Mouse (Mus musculus) layer of hippocampus, adult 18-20 months (tissue): ENCODE results near the gene Ctdspl. TPM values are rescaled to one million over a fixed set of nuclear protein-coding genes. Genes with fewer than 3 reads are reported as not detected.

Source experiments
- DNase-seq, 2 experiments: peaks; one replicate each; pipeline ENCODE4 v3.0.0; 2022; ENCODE audit warnings: low spot score in 2 of 2
- total RNA-seq, 2 experiments: library from RNA; stranded (reverse); gene quantifications; 2 replicates each; pipeline ENCODE4 v1.2.3; 2021

Ctdspl gene
- total RNA-seq, 2 experiments from 2014 or later, result 25.1 to 27.1 TPM

- DNase-seq, result no peak
These were observed 58.6 kb downstream of the Ctdspl start for GRCm38 (mm10) chr9:118984650-118985432.

- DNase-seq, result no peak
These were observed 60.0 kb downstream of the Ctdspl start for GRCm38 (mm10) chr9:118986286-118986685.

DNA sequence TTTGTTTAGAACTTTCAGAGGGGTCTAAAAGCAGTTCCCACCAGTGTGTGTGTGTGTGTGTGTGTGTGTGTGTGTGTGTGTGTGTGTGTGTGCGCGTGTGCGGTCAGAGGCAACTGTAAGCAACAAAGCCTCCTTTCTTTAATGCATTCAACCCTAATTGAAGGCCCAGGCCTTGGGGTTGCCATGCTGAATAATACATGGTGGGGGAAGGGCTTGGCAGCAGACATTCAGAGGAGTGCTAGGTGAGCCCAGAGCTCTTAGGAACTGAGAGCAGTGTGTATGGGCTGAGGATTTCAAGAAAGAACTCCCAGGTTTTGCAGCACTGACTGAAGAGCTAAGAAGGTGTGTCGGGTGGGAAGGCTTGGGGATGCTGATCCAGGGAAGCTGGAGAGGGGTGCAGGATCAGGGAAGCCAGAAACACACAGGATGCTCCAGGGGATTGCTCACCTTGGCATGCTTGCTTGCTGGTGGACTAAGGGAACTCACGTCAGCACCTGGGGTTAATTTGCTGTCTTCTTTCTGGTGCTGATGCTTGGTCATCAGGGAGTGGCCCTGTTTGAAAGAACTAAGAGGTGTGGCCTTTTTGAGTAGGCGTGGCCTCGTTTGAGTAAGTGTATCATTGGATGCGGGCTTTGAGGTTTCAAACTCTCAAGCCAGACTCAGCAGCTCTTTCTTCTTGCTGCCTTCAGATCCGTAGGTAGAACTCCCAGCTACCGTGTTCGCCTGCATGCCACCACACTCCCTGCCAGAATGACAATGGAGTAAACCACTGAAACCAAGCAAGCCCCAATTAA, 62.7 kb downstream of the Ctdspl start:
- DNase-seq, result no peak

- DNase-seq, result no peak
These were observed 64.2 kb downstream of the Ctdspl start for GRCm38 (mm10) chr9:118990490-118990889.

DNA sequence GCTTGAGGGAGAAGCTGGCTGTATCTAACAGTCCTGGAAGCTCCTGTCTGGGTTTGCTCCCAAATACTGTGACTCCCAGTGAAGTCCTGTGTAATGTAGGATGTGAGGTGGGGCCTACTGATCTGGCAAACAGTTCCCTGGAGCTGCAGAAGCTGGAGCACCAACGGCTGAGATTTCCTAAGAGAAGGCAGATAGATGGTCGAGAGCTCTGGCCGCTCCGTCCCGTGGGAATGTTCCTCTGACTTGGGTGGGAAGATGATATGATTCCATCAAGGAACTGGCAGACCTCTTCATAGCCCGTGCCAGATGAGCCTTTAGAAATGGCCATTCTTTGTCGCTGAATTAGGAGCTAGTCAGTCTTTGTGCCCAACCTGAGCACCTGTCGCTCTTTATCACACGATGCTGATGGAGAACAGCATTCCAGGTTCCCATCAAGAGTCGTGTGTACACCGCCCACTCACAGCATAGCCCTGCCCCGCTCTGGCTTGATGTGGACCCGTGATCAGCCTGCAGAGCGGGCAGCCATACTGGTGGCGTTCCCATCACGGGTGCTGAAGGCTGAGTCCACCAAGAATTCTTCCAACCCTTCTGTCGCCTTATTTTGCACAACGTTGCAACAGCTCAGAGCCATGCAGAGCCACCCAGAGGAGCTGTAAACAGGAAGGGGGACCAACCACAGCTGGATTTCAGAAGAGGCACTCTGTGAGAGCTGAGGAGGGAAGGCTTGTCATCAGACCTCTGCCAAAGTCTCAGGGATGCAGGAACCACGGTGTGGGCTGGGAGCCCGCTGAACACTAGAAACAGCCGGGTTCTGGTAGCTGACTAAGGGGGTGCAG, 65.7 kb downstream of the Ctdspl start:
- DNase-seq, result no peak

DNA sequence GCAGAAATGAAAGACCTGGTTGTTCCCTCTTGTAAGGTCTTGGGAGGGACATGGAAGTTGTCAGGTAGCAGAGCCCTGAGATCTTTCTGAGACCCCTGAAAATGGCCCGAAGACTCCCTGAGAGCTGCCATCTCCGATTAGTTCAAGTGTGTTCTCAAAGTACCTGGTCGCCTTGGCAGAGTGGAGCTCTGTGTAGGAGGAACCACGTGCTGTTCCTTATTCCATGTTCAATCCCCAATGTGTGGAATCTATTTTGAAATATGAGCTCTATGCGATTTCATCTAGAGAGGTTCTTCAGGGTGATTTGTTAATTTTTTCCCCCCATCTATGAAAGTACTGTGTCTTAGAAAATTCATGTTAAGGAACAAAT, 66.3 kb downstream of the Ctdspl start:
- peak in 1 of 2 experiments; percentile 57 for DNase-seq

DNA sequence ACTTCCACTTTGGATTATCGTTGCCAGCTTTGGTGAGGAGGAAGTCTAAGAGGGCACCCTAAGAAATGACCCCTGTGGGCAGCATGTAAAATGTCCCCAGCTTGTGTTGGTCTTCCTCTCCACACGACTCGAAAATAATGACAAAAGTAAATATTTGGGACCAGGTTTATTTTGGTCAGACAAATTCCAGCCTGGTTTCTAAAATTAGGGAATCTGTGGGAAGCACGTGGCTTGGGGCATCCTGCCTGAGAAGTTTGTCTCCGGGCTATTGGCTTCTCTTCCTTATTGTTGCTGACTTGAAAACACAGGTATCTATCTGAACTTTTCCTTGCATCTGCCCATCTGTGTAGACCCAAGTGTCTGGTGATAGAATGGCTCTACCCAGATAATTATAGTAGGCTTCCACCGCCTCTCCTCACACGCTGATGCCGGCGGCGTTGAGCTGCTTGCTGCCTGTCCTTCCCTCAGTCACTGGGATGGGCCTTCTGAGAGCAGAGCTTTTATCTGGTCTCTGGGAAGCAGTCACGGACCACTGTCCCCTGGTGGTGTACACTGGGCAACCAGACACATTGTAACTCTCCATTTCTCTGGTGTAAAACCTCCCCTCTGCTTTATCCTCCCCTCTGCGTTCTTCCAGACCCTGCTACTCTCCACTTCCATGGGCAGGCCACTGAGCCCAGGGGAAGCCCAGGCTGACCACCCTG, 68.4 kb downstream of the Ctdspl start:
- DNase-seq, result no peak

GRCm38 (mm10) chr9:118995539-118995938, 69.3 kb downstream of the Ctdspl start:
- no peak for DNase-seq

DNA sequence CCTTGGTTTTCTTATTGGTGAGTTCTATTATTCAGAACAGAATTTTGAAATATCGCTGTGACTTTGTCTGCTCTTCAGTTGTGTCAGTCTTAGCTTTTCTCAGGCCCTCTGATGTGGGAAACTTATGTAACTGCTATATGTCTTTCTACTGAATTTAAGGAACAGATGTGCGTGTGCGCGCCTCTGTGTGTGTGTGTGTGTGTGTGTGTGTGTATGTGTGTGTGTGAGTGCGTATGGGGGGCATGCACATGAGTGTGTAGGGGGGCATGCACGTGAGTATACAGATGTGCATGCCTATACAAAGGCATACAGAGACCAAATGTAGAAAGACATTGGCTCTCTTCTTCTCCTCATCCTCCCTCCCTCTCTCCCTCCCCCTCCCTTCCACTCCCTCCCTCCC, 71.0 kb downstream of the Ctdspl start:
- DNase-seq, result no peak

GRCm38 (mm10) chr9:119000196-119000595, 73.9 kb downstream of the Ctdspl start:
- DNase-seq, result no peak

DNA sequence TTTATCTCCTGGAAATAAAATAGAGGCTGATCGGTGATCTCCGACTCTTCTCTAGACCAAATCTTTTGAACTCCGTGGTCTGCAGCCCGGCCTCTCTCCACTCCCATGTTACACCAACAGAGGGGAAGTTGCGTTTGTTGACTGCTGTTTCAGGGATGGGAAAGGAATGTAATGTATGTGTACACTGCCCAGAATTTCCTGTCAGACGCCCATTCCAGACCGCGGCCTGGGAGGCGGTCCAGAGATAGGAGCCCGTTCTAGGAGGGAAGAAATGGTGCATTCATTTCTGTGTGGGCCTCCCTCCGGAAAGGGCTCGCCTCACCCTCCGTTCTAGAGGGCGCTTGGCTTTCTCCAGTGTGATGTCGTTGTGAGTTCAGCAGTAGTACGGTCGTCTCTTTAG, 76.0 kb downstream of the Ctdspl start:
- no peak for DNase-seq

DNA sequence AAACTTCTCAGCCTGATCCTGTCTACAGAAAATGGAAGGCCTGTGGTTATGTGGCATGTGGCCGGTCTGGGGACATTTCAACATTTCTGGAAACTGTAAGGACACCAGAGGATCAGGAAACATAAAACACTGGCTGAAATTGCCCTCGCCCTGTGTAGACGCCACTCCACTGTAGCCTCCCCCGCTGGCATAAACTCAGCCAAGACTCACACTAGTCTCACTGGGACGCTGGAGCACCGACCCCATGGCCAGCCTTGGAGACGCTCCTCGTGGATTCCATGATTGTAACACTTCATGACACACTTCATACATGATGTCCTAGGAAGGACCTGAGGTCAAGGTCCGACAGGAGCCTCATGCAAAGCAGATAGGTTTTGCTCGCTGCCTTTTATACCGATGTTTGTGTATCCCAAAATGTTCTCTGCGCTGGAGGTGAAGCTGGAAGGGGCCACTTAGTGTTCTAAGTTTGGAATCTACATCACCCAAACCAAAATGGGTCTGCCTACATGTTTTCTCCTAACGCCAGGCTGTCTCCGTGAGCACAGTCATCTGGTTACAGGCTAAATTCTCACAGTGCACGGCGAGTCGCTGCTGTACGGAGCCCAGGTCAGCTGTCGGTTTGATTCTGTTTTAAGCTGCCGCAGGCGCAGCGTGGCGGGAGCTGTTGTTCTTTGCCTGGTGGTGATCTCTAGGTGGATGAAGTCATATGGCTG, 77.9 kb downstream of the Ctdspl start:
- peak in 1 of 2 experiments; percentile 72 for DNase-seq

DNA sequence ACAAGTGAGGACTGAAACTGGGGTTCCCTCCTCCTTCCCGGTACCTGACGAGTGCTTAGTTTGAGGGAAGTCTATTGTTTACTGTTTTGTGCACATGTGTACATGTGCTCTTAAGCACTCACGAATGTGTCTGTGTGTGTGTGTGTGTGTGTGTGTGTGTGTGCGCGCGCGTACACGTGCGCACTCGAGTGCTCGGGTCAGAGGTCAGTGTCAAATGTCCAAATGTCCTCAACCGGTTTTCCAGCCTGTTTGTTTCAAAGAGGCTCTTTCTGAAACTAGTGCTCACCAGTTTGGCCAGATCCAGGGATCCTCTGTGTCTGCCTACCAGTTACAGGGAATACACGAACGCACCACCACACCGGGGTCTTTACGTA, 78.4 kb downstream of the Ctdspl start:
- DNase-seq, result no peak

DNA sequence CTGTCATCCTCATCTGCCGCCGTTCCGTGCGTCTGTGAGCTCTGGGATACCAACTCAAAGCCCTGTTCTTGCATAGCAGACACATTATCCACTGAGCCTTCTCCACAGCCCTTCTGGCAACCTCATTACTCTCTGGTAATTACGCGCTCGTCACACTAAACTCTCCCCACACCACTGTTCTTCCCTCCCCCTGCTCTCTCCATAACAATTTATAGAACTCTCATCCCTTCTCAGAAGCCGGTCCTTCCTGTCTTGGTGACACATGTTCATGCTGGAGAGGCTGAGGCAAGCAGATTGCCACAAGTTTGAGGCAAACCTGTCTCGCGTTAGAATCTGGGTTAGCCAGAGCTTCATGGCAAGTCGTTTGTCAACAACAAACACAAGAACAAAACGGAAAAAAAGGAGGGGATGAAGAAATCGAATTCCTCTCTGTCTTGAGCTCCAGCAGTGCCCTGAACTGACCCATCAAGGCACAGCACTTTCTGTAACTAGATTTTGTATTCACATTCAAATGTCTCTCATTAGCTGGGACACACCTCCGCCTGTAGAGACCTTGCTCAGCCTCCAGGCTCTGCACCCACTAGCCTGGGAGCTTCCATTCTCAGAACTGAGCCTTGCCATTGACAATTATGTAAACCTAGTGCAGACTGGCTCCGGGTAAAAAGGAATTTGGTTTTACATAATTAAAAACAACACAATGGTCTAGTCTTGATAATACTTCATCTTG, 79.2 kb downstream of the Ctdspl start:
- DNase-seq, result peak in 1 of 2 experiments; percentile 63

DNA sequence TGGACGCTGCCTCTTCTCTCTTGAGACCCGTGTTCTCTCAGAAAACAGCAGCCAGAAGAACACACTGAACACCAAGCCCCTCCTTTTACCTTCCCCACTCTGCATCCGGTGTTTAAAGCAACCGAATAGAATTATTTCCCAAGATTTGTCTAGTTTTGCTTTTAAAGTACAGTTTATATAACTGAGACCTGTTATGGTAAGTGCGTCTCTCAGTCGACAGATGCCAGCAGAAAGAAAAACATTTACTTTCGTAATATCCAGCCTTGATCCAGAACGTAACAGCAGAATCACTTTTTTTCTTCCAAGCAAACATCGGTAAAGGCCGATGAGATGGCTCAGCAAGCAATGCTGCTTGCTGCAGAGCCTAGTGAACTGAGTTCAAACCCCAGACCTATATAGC, 81.0 kb downstream of the Ctdspl start:
- DNase-seq, result peak in 1 of 2 experiments; percentile 41

DNA sequence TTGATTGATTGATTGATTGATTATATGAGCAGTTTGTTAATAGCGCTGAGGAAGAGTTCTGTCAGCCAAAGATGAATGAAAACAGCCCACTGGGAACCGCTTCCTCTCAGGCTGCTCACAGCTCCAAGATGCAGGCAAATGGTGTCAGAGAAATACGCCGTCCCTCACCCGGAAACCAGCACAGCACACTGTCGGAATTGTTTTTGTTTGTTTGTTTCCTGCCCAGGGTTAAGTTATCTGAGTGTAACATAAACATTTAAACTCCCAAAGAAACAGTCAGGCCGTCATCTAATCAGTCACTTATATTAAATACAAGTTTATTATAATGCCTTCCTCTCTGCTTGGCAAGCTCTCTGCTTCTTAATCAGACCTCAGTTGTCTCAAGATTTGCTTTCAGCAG, 82.6 kb downstream of the Ctdspl start:
- no peak for DNase-seq

- no peak for DNase-seq
These were observed 84.0 kb downstream of the Ctdspl start for GRCm38 (mm10) chr9:119010156-119010710.

DNA sequence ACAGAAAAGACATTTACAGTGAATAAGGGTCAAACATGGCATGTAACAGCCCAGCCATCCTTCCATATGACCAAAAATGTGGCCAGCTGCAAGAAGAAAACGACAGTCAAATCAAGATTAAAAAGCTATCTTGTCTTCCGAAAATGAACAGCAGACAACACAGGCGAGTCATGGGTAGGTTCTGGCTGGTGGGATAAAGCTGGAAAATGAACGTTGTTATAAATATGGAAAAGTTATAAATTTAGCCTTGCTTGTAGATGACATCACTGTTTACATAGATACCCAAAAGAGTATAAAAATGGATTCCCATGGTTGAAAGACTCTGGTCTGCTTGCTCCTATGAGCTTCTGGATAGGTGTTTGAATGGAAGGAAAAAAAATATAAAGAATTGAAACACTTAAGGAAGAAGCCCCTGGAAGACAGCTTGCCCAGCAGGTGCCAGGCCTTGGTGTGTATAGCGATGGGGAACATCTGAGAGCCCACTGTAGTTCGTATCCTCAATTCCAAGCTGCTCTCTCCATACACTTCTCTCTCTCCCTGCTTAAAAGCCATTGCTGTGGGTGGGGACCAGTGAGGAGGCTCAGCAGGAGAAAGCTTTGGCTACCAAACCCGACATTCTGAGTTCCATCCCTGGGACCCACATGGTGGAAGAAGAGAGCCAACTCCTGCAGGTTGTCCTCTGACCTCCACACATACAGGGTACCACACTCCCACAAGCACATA, 90.7 kb downstream of the Ctdspl start:
- DNase-seq, result no peak

- no peak for DNase-seq
These were observed 95.5 kb downstream of the Ctdspl start for GRCm38 (mm10) chr9:119021731-119022130.
